Mouse (Mus musculus): ENCODE measurements around the gene Mical2. TPM values are rescaled to one million over a fixed set of nuclear protein-coding genes. Genes with fewer than 3 reads are reported as not detected.

Mical2 gene
- polyA plus RNA-seq, 3 experiments from 2014 or later: 1.5 to 5.7 (median 1.7) TPM

Other genes starting within 250 kb of the Mical2 start
- gene Usp47, start 202.4 kb upstream of the Mical2 start, polyA plus RNA-seq (2017; shearing (Covaris generic)): 10 to 100 TPM; 16.1 to 20.7 (median 19.9) TPM
- 1 to 10 TPM in 1 of 3 experiments, under 1 TPM in 2; 0.10 to 2.1 (median 0.66) TPM for gene Dkk3, start 66.8 kb upstream of the Mical2 start, polyA plus RNA-seq (2017; shearing (Covaris generic))
- not detected for gene Parva, start 201.6 kb downstream of the Mical2 start, polyA plus RNA-seq (2017; shearing (Covaris generic))